Mouse (Mus musculus): Measurements from ENCODE around the gene Lrrc51. TPM values are rescaled to one million over a fixed set of nuclear protein-coding genes. Genes with fewer than 3 reads are reported as not detected.

Lrrc51 gene
- 1.7 and 3.9 TPM in 2 replicates for total RNA-seq (2017)

DNA sequence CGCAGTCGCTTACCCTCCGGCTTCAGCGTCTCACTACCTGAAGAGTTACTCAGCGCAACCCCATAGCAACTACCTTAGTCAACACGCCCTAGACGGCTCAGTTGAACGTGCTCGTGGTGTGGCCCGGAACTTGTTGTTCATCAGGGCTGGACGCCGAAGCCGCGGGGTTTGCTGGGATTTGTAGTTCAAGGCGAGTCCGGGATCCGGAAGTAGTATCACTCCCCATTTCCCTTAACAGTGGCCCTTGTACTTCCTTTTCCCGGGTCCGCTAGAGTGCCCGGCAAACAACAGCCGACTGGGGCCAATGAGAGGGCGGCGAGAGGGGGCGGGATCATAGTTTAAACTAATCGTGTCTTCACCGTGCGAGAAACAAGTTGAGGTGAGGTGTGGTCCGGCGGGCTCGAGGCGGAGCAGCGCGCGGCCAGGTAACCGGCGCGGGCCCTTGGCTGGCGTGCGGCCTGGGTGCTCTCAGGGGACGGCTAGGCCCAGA lies at the start of gene Lrrc51, which contains the start of gene Numa1:
Gene Lrrc51 (minus strand): TSS at position 145 of the 490 bp plus-strand sequence.
Gene Numa1 (plus strand): TSS at position 361 of the 490 bp plus-strand sequence.
- ATAC-seq (replicated peaks; ENCODE audit: low read depth, poor library complexity, severe bottlenecking), result peak; percentile 96

DNA sequence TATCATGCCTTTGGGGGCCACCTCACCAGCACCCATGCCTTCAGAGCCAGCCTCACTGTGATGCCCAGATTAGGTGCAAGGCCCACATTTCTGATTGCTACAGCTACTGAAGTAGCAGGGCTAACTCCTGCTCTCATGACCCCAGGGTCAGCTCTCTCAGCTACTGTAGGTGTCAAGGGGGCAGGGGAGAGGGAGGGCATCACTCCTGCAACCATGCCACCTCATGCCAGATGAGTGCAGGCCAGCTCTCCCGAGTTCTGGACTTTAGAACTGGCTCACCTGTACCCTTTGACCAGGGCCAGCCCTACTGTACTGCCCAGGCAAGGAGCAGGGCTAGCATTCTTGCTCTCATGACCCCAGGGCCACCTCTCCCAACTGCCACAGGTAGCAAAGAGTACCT lies 49.0 kb upstream of the Lrrc51 start:
- no peak for ATAC-seq (replicated peaks; ENCODE audit: low read depth, poor library complexity, severe bottlenecking)

DNA sequence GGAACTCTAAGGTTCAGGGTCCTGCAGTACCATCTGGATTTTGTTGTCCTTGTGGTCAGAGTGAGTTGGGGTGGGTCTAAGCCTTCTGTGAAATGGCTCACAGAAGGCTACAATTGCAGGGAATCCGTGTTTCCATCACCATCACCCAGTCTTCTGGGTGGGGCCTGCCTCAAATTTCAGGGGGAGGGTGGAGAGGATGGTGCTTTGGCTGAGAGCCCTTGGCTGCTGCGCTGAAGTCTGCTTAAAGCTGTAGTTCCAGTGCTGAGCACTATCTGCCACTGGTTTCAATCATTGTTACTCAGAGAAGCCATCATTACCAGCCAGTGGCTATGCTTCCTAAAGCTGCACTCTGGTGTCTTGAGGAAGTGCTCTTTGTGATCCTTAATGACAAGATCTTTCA lies 40.8 kb upstream of the Lrrc51 start:
- no peak for ATAC-seq (replicated peaks; ENCODE audit: low read depth, poor library complexity, severe bottlenecking)

DNA sequence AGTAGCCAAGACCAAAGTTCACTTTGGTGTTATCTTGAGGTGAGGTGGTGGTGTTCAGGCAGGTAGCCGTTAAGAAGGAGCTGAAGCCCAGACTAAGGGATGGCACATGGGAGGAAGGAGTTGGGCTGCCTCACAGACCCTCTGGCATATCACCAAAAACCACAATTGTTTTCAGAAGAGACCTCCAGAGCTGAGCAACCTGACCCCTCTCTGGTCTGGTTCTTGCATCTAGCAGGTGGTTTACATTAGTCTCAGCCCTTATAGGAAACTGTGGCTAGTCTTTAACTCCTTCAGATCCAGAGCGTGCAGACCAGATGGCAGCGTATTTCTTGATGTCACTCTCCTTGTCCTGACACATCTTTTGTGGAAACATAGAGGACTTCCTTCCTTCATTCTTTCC lies 40.0 kb upstream of the Lrrc51 start:
- ATAC-seq (replicated peaks; ENCODE audit: low read depth, poor library complexity, severe bottlenecking), result no peak

DNA sequence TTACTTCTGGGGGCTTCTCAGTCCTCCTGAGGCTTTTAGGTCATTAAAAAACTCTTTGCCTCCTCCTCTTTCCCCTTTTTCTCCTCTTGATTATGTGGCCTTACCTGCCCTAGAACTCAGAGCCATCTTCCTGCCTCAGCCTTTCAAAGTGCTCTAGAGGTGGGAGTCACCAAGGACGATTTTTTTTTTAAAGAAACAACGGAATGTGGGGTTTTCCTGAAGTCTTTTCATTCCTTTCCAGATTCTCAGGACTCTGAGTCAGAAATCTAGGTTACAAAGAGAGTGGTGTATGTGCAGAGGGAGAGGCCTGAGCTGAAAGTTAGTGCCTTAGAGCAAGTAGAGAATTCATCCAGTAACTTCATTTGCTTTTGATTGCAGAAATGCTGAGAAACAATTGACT lies 38.0 kb upstream of the Lrrc51 start:
- ATAC-seq (replicated peaks; ENCODE audit: low read depth, poor library complexity, severe bottlenecking), result no peak

DNA sequence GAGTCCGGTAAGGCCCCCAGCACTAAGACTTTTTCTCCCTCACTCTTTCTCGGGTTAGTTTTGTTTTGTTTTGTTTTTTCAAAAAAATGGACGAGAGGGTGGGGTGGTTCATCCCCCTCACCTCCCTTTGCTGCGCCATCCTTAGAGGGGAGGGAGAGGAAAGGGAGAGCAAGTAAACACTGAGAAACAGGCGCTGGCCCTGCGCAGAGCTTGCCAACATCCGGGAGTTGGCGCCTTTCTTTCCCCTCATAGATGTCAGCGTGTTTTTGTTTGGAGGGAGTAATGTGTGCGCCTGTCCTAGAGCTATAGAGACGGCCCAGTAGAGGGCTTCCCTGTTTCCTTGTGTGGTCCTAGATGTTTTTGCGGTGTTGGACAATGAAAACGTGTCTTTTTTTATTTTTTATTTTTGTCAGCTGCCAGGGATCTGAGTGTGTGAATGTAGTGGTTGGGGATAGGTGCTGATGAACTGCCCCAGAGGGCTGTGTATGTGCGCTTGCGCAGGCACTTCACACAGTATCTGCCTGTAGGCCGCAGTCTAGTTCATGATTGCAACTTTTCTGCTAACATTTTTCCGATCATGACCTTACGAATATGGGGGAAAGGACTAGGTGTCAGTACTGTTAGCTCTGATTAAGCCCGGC lies 37.2 kb upstream of the Lrrc51 start:
- ATAC-seq (replicated peaks; ENCODE audit: low read depth, poor library complexity, severe bottlenecking), result peak; percentile 56

DNA sequence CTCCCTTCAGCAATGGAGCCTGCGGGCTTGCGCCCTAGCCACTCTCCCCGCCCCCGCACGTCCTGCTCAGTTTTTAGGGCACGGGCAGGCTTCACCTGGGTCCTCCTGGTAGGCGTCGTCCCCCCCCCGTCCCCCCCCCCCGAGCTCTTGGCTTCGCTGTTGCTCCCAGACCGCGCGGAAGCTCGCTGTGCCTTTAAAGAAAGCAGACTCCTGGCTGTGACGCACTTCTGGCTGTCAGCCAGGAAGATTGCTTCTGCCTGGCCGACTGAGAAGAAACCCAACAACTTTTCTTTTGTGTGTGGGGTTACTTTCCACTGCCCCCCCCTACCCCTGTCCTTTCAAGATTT lies 36.7 kb upstream of the Lrrc51 start:
- ATAC-seq (replicated peaks; ENCODE audit: low read depth, poor library complexity, severe bottlenecking), result peak; percentile 22; the same call in 1 of the 2 replicates

DNA sequence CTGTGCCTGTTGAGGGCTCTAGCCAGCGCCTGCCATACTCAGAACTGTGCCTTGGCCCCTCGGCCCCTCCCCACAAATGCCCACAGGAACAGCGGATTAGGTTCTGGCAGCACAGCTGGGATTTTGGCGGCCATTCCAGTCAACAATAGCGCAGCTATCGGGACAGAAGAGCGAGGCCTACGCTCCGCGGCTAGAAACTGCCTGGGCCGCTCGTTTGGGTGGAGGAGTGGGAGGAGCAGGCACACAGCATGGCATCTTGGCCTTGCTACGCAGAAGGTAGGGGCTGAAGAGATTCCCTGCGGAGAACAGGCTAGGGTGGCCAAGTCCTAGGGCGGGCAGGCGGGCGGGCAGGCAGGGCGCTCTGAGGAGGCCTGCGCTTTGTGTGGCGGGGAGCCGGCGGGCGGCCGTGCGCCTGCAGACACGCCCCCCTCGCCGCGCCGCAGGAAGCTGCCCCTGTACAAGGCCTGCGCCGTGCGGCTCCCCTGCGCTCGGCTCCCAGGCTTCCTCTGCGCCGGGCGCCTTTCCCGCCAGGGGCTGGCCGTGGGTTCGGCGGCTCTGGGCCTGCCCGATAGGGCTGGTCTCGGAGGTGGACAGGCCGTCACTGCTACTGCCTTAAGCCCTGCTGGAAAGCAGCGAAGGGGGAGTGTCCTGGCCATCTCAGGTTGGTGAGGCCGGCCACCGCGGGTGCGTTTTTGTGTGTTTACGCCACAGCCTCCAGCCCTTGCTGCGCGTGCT lies 36.2 kb upstream of the Lrrc51 start:
- ATAC-seq (replicated peaks; ENCODE audit: low read depth, poor library complexity, severe bottlenecking), result peak; percentile 55

DNA sequence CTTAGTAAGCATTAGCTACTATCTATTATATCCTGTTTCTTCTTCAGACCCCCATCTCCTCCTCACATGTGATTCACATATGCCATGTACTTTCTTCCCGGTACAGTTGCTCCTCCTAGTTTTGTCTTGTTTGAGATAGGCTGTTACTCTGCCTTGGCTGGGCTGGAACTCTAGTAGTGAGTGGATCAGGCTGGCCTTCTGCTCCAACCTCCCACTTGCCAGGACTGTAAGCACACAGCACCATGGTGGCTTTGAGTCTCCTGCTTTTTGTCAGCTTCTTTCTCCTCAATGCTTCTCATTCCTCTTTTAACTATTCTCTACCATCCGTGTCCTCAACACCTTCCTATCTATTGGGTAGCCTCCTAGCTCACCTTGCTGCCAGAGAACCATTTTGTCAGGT lies 35.1 kb upstream of the Lrrc51 start:
- ATAC-seq (replicated peaks; ENCODE audit: low read depth, poor library complexity, severe bottlenecking), result no peak

DNA sequence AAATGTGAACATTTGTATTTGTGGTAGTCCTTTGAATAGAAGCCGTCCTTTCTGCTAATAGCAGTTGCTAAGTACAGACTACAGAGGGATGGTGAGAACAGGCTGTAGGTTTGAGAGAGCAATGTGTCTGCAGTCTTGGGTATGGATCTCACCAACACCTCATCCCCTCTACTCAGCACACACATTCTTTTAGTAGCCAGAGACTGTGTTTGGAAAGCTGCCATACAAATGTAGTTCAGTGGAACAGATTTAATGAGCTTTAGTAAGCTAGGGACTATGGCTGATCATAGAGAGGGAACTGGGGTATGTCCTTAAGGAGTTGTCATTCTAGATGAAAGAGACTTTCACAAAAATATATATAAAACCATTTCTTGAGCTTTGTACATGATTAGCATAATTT lies 33.6 kb upstream of the Lrrc51 start:
- no peak for ATAC-seq (replicated peaks; ENCODE audit: low read depth, poor library complexity, severe bottlenecking)

DNA sequence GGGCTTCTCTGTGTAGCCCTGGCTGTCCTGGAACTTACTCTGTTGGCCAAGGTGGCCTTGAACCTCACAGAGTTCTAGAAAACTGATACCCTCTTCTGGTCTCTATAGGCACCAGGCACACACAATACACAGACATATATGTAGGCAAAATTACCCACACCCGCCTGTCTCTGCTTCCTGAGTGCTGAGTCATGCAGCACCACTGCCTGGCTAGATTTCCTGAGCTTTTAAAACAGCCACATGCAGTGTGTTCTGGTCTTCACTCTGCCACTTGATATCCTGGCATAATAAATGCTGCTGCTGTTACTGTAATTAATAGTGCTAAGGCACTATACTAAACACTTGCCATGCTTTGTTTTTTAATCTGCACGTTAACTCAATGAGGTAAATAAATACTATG lies 31.9 kb upstream of the Lrrc51 start:
- peak; percentile 57 for ATAC-seq (replicated peaks; ENCODE audit: low read depth, poor library complexity, severe bottlenecking)

DNA sequence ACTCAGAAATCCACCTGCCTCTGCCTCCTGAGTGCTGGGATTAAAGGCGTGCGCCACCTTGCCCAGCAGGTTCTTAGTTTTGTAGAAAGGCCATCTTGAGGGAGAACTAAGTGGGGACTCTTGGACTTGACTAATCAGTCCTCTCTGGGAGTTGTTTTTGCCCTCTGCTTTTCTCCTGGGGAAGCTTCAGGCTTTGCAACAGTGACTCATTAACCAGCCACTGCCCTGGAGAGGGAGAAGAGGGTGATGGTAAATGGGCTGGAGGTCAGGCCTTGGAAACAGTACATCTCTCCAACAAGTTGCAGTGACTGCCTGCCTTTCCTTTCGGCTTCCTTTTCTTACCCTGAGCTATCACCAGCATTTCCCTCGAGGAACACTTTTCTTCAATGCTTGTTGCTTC lies 30.9 kb upstream of the Lrrc51 start:
- ATAC-seq (replicated peaks; ENCODE audit: low read depth, poor library complexity, severe bottlenecking), result no peak

DNA sequence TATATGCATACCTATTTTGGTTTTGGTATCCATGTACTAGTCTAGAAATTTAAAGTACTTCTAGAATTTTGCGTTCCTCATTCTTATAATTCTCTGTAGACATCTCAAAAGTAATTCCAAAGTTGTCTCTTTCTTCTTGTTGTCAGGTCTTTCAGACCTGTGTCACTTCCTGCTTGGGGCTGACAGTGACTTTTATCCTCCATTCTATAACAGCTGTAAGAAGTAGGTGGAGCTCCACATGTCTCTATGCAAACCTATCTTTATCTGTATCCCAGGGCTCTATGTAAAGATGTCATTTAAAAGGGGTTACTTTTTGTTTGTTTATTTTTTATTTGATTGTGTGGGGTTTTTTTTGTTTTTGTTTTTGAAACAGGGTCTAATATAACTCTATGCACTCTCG lies 29.9 kb upstream of the Lrrc51 start:
- no peak for ATAC-seq (replicated peaks; ENCODE audit: low read depth, poor library complexity, severe bottlenecking)

DNA sequence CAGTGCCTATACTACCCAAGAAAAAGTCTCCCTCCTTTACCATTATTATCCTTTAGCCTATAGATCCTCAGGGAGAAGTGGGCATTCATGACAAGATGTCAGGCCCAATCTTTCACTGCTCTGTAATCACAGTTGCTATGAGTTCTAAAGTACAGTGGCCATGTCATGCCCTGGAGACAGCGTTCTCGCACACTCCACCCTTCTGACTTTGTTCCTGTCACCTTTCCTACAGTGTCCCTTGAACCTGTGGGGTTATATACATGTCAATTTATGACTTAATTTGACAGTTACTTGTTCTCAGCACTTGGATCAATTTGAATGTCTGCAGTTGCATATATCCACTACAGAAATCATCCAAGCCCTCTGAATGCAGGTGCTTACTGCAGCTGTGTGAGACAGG lies 29.1 kb upstream of the Lrrc51 start:
- no peak for ATAC-seq (replicated peaks; ENCODE audit: low read depth, poor library complexity, severe bottlenecking)

DNA sequence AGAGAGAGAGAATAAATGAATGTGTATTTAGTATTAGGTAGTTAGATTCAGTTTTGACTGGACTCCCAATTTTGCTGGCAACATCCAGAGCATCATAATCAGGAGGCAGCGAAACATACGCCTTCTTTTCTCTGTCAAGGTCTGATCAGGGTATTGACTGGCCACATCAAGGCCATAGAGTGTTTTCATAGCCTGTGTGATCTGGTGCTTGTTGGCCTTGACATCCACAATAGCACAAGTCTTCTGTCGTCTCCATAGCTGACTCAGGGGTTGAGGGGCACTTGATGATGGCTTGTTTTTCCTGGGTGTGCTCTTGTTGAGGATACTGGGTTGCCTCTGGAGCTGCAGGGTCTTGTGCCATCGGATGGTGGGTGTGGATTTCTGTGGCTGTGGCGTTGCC lies 23.2 kb upstream of the Lrrc51 start:
- no peak for ATAC-seq (replicated peaks; ENCODE audit: low read depth, poor library complexity, severe bottlenecking)

DNA sequence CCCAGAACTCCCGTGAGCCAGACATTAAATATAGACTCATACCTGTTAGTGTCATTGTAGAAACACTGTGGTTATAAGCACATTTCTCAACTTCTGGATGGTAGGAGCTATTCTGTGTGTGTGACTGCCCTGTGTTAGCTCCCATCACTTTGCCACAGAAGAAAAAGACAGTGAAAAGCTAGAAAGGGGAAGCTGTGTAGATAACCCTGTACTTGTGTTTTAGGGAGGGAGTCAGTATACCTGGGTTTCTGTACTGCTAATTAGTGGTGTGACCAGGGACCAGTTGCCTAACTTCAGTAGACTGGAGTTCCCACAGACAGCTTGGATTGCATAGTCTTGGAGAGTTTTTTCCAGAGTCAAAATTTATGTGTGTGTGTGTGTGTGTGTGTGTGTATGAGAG lies 22.8 kb upstream of the Lrrc51 start:
- peak; percentile 56 for ATAC-seq (replicated peaks; ENCODE audit: low read depth, poor library complexity, severe bottlenecking)

DNA sequence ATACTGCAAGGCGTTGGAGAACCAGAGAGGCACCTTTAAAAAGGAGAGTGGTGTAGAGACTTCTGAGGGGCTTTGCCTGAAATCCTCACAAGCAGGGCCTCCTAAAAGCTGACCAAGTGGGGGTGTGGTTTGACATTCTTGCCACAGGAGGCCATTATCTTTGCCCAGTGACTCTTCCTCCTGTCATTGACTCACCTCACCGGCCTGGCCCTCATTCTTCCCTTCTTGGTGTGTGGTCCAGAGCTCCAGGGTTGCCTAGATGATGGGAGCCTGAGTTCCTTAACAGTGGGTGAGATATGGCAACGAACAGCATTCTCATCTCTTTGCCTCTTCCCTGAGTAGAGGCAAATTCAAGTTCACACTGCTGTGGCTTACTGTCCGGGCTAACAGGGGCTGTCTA lies 22.2 kb upstream of the Lrrc51 start:
- ATAC-seq (replicated peaks; ENCODE audit: low read depth, poor library complexity, severe bottlenecking), result no peak

DNA sequence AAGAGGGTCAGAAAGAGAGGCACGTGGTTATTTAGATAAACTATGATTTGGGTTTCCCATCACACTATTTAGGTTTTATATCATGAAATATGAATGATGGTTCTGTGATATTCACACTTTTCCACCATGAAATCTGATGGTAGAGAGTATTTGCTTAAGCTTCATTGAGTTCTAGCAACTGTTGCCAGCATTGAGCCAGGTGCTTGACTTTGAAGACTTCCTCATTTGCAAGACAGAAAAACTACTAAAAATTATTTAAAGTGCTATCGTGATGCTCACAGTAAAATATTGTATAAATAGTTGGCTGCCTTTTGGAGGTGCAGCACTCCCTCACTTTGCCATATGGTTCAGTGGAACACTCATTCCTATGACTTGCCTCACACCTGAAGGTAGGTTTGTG lies 21.6 kb upstream of the Lrrc51 start:
- no peak for ATAC-seq (replicated peaks; ENCODE audit: low read depth, poor library complexity, severe bottlenecking)

DNA sequence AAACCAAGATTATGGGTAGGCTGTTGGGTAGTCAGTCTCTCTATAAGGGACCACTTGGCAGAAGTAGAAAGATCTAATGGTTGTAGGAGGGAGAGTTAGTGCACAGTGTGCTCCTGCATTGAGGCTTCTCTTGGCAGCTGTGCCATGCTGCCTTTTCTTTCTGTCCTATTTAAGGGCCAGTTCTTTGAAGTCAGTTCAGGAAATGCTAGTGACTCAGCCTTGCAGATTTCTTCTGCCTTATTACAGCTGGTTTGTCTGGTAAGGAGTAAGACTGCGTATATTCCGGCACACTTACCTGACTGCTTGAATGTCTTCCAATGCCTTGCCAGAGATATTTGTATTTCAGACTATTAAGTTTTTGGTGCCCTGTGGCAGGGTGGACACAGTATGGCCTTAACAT lies 20.5 kb upstream of the Lrrc51 start:
- no peak for ATAC-seq (replicated peaks; ENCODE audit: low read depth, poor library complexity, severe bottlenecking)

DNA sequence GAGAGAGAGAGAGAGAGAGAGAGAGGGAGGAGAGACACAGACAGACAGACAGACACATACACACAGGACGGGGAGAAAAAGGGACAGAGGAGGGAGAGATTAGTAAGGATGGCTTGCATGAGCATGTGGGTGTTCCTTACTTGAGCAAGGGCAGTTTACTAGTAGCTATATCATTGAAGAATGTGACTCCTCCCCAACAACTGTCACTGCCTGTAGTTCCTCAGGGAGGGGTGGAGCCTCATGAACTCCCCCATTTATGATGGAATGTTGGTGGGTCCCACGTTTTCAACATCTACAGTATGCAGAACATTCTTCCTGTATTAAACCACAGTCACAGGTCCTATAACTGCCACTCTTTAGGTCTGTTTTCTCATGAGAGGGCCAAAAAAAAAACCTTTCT lies 18.4 kb upstream of the Lrrc51 start:
- peak; percentile 72 for ATAC-seq (replicated peaks; ENCODE audit: low read depth, poor library complexity, severe bottlenecking)

DNA sequence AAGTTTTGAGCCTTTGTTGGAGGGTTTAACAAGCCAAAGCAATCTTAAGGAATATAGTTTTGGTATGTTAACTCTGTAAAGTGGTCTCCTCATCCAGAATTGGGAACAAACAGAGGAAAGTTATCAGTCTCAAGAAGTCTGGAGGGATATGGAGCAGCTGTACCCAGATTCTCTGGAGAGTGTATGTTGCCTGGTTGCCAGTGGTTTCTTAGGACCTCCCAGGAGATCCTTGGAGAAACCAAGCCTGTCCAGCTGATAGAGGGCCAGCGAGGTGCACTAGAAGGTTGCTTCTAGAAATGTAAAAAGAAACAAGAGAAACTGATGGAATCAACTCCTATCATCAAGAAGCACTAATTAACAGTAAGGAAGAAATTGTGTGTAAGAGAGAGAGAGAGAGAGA lies 18.0 kb upstream of the Lrrc51 start:
- no peak for ATAC-seq (replicated peaks; ENCODE audit: low read depth, poor library complexity, severe bottlenecking)

DNA sequence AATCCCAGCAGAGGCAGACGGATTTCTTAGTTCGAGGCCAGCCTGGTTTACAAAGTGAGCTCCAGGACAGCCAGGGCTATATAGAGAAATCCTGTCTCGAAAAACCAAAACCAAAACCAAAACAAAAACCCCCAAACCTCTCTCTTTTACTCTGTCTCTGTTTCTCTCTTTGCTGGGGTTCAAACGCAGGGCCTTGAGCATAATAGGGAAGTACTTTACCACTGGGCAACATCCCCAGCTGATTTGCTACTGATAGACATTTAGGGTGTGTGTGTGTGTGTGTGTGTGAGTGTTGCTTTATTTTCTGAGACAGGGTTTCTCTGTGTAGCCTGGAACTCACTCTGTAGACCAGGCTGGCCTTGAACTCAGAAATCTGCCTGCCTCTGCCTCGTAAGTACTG lies 15.3 kb upstream of the Lrrc51 start:
- peak; percentile 86 for ATAC-seq (replicated peaks; ENCODE audit: low read depth, poor library complexity, severe bottlenecking)

Data from common myeloid progenitor, adult 5-6 weeks (primary cell).